Mouse (Mus musculus) layer of hippocampus, adult 2 months (tissue): Measurements from ENCODE around the gene Fubp1. TPM values are rescaled to one million over a fixed set of nuclear protein-coding genes. Genes with fewer than 3 reads are reported as not detected.
"Not testable (repeated sequence)": the region's sequence is repeated elsewhere in the genome, so short reads cannot be mapped to it uniquely, and the experiment has no call there.

Experiments
- DNase-seq, 2 experiments: peaks; one replicate each; pipeline ENCODE4 v3.0.0; 2022; ENCODE audit warnings: low spot score in 2 of 2
- H3K27ac ChIP-seq: fragments of 200-600 bp; 2 replicates; pipeline ENCODE4 v1.8.1; 2022
- H3K4me3 ChIP-seq: fragments of 200-600 bp; 2 replicates; pipeline ENCODE4 v1.8.1; 2022; ENCODE audit warnings: mild to moderate bottlenecking
- CTCF ChIP-seq: fragments of 200-600 bp; conservative IDR thresholded peaks from 2 replicates; pipeline ENCODE4 v1.8.1; 2022; ENCODE audit warnings: antibody characterized with exemption, mild to moderate bottlenecking, moderate library complexity
- total RNA-seq, 2 experiments: library from RNA; stranded (reverse); gene quantifications; 2 replicates each; pipeline ENCODE4 v1.2.3; 2021

Gene Fubp1
- total RNA-seq, 2 experiments from 2014 or later: 123 to 140 TPM

- TF ChIP-seq CTCF: no peak
- Histone ChIP-seq H3K4me3 (no peak overlapping the region), H3K27ac (no peak overlapping the region)
- no peak for DNase-seq
These were observed 18.6 kb downstream of the Fubp1 start for GRCm38 (mm10) chr3:152228843-152229242.

- Histone ChIP-seq H3K27ac (no peak overlapping the region), H3K4me3 (no peak overlapping the region)
- DNase-seq: no peak
- no peak for TF ChIP-seq CTCF
These were observed 19.0 kb downstream of the Fubp1 start for GRCm38 (mm10) chr3:152229271-152229670.

- no peak overlapping the region for H3K4me3 ChIP-seq
- DNase-seq: no peak
- H3K27ac ChIP-seq: no peak overlapping the region
- no peak for TF ChIP-seq CTCF
These were observed 21.3 kb downstream of the Fubp1 start for GRCm38 (mm10) chr3:152231333-152232100.

GRCm38 (mm10) chr3:152235238-152235637, 25.0 kb downstream of the Fubp1 start:
- TF ChIP-seq CTCF: no peak
- Histone ChIP-seq H3K27ac (no peak overlapping the region), H3K4me3 (no peak overlapping the region)
- no peak for DNase-seq

- no peak for DNase-seq
- no peak for TF ChIP-seq CTCF
- no peak overlapping the region for H3K27ac ChIP-seq
- H3K4me3 ChIP-seq: no peak overlapping the region
These were observed 25.6 kb downstream of the Fubp1 start for GRCm38 (mm10) chr3:152235805-152236204.

- no peak overlapping the region for H3K4me3 ChIP-seq
- no peak overlapping the region for H3K27ac ChIP-seq
- no peak for DNase-seq
- TF ChIP-seq CTCF: peak; percentile 52
These were observed 28.6 kb downstream of the Fubp1 start for GRCm38 (mm10) chr3:152238836-152239235.

GRCm38 (mm10) chr3:152239592-152239991, 29.4 kb downstream of the Fubp1 start:
- DNase-seq: no peak
- Histone ChIP-seq H3K27ac (no peak overlapping the region), H3K4me3 (no peak overlapping the region)
- TF ChIP-seq CTCF: no peak

GRCm38 (mm10) chr3:152241098-152241497, 30.9 kb downstream of the Fubp1 start:
- H3K4me3 ChIP-seq: no peak overlapping the region
- no peak for DNase-seq
- H3K27ac ChIP-seq: no peak overlapping the region
- no peak for TF ChIP-seq CTCF

- TF ChIP-seq CTCF: no peak
- no peak overlapping the region for H3K4me3 ChIP-seq
- no peak overlapping the region for H3K27ac ChIP-seq
- DNase-seq: no peak
These were observed 33.1 kb downstream of the Fubp1 start for GRCm38 (mm10) chr3:152243304-152243703.

GRCm38 (mm10) chr3:152245273-152245910, 35.2 kb downstream of the Fubp1 start:
- Histone ChIP-seq H3K4me3 (no peak overlapping the region), H3K27ac (no peak overlapping the region)
- DNase-seq: peak; percentile 59 to 77
- 0 out of 2 replicates have a peak, but pooled peaks have one; percentile 19 for TF ChIP-seq CTCF

- no peak for DNase-seq
- Histone ChIP-seq H3K4me3 (no peak overlapping the region), H3K27ac (no peak overlapping the region)
- TF ChIP-seq CTCF: no peak
These were observed 37.5 kb downstream of the Fubp1 start for GRCm38 (mm10) chr3:152247708-152248107.

- DNase-seq: no peak
- no peak overlapping the region for H3K4me3 ChIP-seq
- no peak for TF ChIP-seq CTCF
- no peak overlapping the region for H3K27ac ChIP-seq
These were observed 40.3 kb downstream of the Fubp1 start for GRCm38 (mm10) chr3:152250487-152250886.

GRCm38 (mm10) chr3:152257528-152257927, 47.3 kb downstream of the Fubp1 start:
- no peak for TF ChIP-seq CTCF
- Histone ChIP-seq H3K27ac (no peak overlapping the region), H3K4me3 (no peak overlapping the region)
- DNase-seq: no peak

- TF ChIP-seq CTCF: peak; percentile 94
- not testable (repeated sequence) for H3K4me3 ChIP-seq, H3K27ac ChIP-seq
- DNase-seq: peak; percentile 66 to 79
These were observed 49.2 kb downstream of the Fubp1 start for GRCm38 (mm10) chr3:152259409-152259808.
